Mouse (Mus musculus) CH12F3 (cell line): Measurements from ENCODE around the gene Atp6v1a.

ENCODE experiments used
- in situ Hi-C: fragments of 300-500 bp; cut with MboI; formaldehyde crosslinking; loops from 2 replicates; pipeline ENCODE4 v1.14.3; 2020; ENCODE audit warnings: low sequenced_read_pairs

The Atp6v1a gene

GRCm38 (mm10) chr16:44063025-44063894 lies 76.2 kb downstream of the Atp6v1a start, which contains the start of gene Gramd1c:
Gramd1c (minus strand) TSS chr16:44063345.
- in situ Hi-C loops: no loop called here

GRCm38 (mm10) chr16:44061341-44061740 lies 78.2 kb downstream of the Atp6v1a start:
- in situ Hi-C loops: no loop called here

- in situ Hi-C loops: no loop called here
These were observed 78.8 kb downstream of the Atp6v1a start for GRCm38 (mm10) chr16:44060604-44061286.

GRCm38 (mm10) chr16:44058745-44059144 lies 80.8 kb downstream of the Atp6v1a start:
- in situ Hi-C loops: loop anchor here (10.0 kb wide), 1 partner anchor 174 kb away; the partner anchor contains the start of gene Ccdc191

DNA sequence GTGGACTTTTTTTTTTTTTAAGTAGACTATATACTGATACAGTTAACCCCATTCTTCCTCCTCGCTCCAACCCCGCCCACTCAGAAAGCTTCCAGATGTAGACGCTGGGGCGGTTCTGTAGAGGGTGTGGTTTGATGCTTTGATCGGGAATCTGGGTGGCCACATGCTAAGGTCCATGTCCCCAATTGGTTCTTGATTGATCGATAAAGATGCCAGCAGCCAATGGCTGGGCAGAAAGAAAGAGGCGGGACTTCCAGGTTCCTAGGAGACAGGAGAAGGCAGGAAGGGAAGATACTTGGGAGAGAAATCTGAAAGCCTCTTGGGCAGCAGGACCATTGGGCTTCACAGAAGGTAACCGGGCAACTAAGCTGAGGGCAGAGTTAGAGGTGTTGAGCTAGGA lies 83.7 kb downstream of the Atp6v1a start:
- in situ Hi-C loops: loop anchor here (10.0 kb wide), 1 partner anchor 171 kb away; the partner anchor contains the start of gene Ccdc191

DNA sequence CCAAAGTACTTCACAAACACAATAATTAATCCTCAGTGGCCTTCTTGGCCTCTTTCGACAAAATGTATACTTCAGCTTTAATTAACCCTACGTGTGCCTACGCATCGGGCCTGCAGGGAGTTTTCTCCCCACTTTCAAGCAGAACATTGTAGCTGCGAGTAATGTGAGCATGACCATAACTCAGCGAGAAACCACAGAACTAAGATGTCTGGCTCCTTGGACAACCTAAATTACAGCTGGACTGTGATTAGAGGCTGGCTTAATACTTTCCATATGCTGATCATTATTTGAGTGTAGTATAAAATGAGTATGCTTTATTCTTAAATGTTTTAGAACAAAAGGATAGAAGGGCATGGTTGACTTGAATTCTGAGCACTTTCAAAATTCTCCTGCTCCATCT lies 86.2 kb downstream of the Atp6v1a start:
- in situ Hi-C loops: loop anchor here (10.0 kb wide), 1 partner anchor 168 kb away; the partner anchor contains the start of gene Ccdc191

GRCm38 (mm10) chr16:44052390-44052789 lies 87.1 kb downstream of the Atp6v1a start:
- in situ Hi-C loops: loop anchor here (10.0 kb wide), 1 partner anchor 168 kb away; the partner anchor contains the start of gene Ccdc191

GRCm38 (mm10) chr16:44050139-44050538 lies 89.4 kb downstream of the Atp6v1a start:
- in situ Hi-C loops: loop anchor here (10.0 kb wide), 1 partner anchor 165 kb away; the partner anchor contains the start of gene Ccdc191

GRCm38 (mm10) chr16:44039112-44039511 lies 100.4 kb downstream of the Atp6v1a start:
- in situ Hi-C loops: no loop called here
